9 mouse cellular contexts compared by ENCODE assay signal in the genomic region with DNA sequence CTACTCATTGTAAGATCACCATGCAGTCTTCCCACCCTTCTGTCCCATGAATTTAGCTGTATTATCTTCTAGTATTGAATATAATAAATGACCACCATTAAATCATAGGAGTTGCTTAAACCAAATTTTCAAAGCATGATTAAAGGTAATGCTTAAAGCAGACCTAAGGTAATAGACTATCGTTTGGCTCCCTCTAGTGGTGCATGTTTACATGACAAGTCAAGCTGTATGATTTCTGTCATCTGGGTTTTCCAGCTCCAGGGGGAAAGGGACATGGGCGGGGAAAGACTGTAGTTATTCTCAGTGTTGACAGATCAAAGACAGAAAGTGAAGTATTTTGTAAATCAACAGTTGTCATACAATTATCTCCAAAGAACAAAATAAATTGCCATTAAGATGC.
A peak's percentile ranks its signal among the peaks of the same experiment; 100 is the strongest.
DNase-seq lines count a peak whose midpoint lies in the region; ATAC-seq and TF ChIP-seq lines count a peak whose summit lies in the region.
"Had no signal": no experiment of that assay in that cellular context is flagged by ENCODE, and none has a peak within 500 bp of the region (broad histone marks: within the 10 kb centered on the region; RNA-seq: fewer than 3 reads in every experiment).

No protein-coding gene starts in this region.

- peak; percentile 72 to 74 for DNase-seq in B cell, adult 2 months
- DNase-seq in WW6 (ENCODE audit: low read depth, low spot score), result peak; percentile 28
- DNase-seq in cerebellum, postnatal 4 days (ENCODE audit: low spot score in 2 of 2), result peak; percentile 41 to 78
- peak in 1 of 2 experiments; percentile 18 for DNase-seq in heart, adult 2 months
- DNase-seq in liver, embryonic 13.5 days, result peak; percentile 18
- peak; percentile 74 for DNase-seq in thymus, postnatal 14 days

- H3K4me3 ChIP-seq in heart, adult 2 months, result no peak overlapping the region
- no peak overlapping the region for H3K4me3 ChIP-seq in kidney, embryonic 14.5 days (ENCODE audit: low read length)
- no peak overlapping the region for H3K4me3 ChIP-seq in liver, embryonic 13.5 days (replicated peaks)
- no peak overlapping the region for H3K4me3 ChIP-seq in neural tube, embryonic 12.5 days
- H3K4me3 ChIP-seq: erythroblast, embryonic 14.5 days had no signal

- no peak overlapping the region for H3K27ac ChIP-seq in heart, adult 2 months
- H3K27ac ChIP-seq in kidney, embryonic 14.5 days (ENCODE audit: low read depth, low read length), result no peak overlapping the region
- H3K27ac ChIP-seq in liver, embryonic 13.5 days, result no peak overlapping the region
- H3K27ac ChIP-seq in neural tube, embryonic 12.5 days, result no peak overlapping the region

- H3K9me3 ChIP-seq in kidney, embryonic 14.5 days (ENCODE audit: control insufficient read depth, low read length), result no peaks in the 10 kb centered on the region
- no peaks in the 10 kb centered on the region for H3K9me3 ChIP-seq in liver, embryonic 13.5 days (replicated peaks)
- H3K9me3 ChIP-seq in neural tube, embryonic 12.5 days, result no peaks in the 10 kb centered on the region

- intact Hi-C loops in heart, adult 2 months (cut with DNase I), result loop anchor here (1.0 kb wide), 2 partner anchors 292 to 320 kb away; no protein-coding TSS in a partner anchor

- ATAC-seq in kidney, embryonic 14.5 days (ENCODE audit: low FRiP score, low TSS enrichment), result peak; percentile 75; the same call in 1 of the 2 replicates
- no peak for ATAC-seq in liver, embryonic 13.5 days (ENCODE audit: low read depth)
- ATAC-seq in neural tube, embryonic 12.5 days (ENCODE audit: low FRiP score, low read depth), result peak; percentile 27; the same call in 1 of the 2 replicates

- 4% methylated on average over 2 of the region's 2 CpGs for WGBS in heart, adult 2 months
- WGBS in kidney, embryonic 14.5 days, result 9% methylated on average over 2 of the region's 2 CpGs
- 4% methylated on average over 2 of the region's 2 CpGs for WGBS in liver, embryonic 13.5 days (ENCODE audit: insufficient replicate concordance)
- WGBS in neural tube, embryonic 12.5 days, result 9% methylated on average over 2 of the region's 2 CpGs

- no peak overlapping the region for H3K9ac ChIP-seq in heart, adult 2 months (ENCODE audit: low read depth, low read length)
- no peak overlapping the region for H3K9ac ChIP-seq in kidney, embryonic 14.5 days (ENCODE audit: low read depth, low read length)
- no peak overlapping the region for H3K9ac ChIP-seq in liver, embryonic 13.5 days
- no peak overlapping the region for H3K9ac ChIP-seq in neural tube, embryonic 12.5 days

- TF ChIP-seq EP300 in heart, adult 2 months (IDR thresholded peaks at IDR 0.05; ENCODE audit: insufficient read depth, low read depth, low read length), result no peak

- peaks cover 2% of the 10 kb centered on the region for H3K4me1 ChIP-seq in heart, adult 2 months (ENCODE audit: control insufficient read depth, insufficient read depth, low read length)
- no peaks in the 10 kb centered on the region for H3K4me1 ChIP-seq in kidney, embryonic 14.5 days (ENCODE audit: control insufficient read depth, insufficient read depth, low read length)
- no peaks in the 10 kb centered on the region for H3K4me1 ChIP-seq in liver, embryonic 13.5 days (replicated peaks)
- peaks cover 19% of the 10 kb centered on the region for H3K4me1 ChIP-seq in neural tube, embryonic 12.5 days

- no peaks in the 10 kb centered on the region for H3K27me3 ChIP-seq in heart, adult 2 months (ENCODE audit: control insufficient read depth, insufficient read depth, low read length)
- H3K27me3 ChIP-seq in kidney, embryonic 14.5 days (ENCODE audit: control insufficient read depth, insufficient read depth, low read length), result no peaks in the 10 kb centered on the region
- H3K27me3 ChIP-seq in liver, embryonic 13.5 days, result no peaks in the 10 kb centered on the region
- no peaks in the 10 kb centered on the region for H3K27me3 ChIP-seq in neural tube, embryonic 12.5 days (replicated peaks)

- peak; percentile 88 for TF ChIP-seq CTCF in heart, adult 2 months (IDR thresholded peaks at IDR 0.05)

- no peak overlapping the region for H3K4me2 ChIP-seq in kidney, embryonic 14.5 days (replicated peaks; ENCODE audit: low read depth, low read length)
- H3K4me2 ChIP-seq in liver, embryonic 13.5 days, result no peak overlapping the region
- no peak overlapping the region for H3K4me2 ChIP-seq in neural tube, embryonic 12.5 days (replicated peaks)

- no peaks in the 10 kb centered on the region for H3K79me2 ChIP-seq in heart, adult 2 months (replicated peaks; ENCODE audit: control insufficient read depth, insufficient read depth, low read length)

- no peak for TF ChIP-seq POLR2A in heart, adult 2 months (IDR thresholded peaks at IDR 0.05; ENCODE audit: insufficient read depth, low read depth, low read length)

- no peaks in the 10 kb centered on the region for H3K36me3 ChIP-seq in heart, adult 2 months (ENCODE audit: control insufficient read depth, insufficient read depth, low read length)
- H3K36me3 ChIP-seq in kidney, embryonic 14.5 days (ENCODE audit: control insufficient read depth, insufficient read depth, low read length), result no peaks in the 10 kb centered on the region
- no peaks in the 10 kb centered on the region for H3K36me3 ChIP-seq in liver, embryonic 13.5 days
- H3K36me3 ChIP-seq in neural tube, embryonic 12.5 days, result no peaks in the 10 kb centered on the region
